Comparison of ENCODE assay signal across 8 mouse cellular contexts in genomic region chr5:105415198-105415791, GRCm38 (mm10). TPM values are rescaled to one million over a fixed set of nuclear protein-coding genes. Genes with fewer than 3 reads are reported as not detected.
DNase-seq lines count a peak whose midpoint lies in the region; ATAC-seq and TF ChIP-seq lines count a peak whose summit lies in the region.

Lrrc8b (plus strand) TSS chr5:105415775.

- peak; percentile 81 for ATAC-seq in erythroblast, adult 5-6 weeks (replicated peaks; ENCODE audit: low FRiP score, poor library complexity, severe bottlenecking)
- ATAC-seq in kidney, embryonic 15.5 days (replicated peaks; ENCODE audit: low FRiP score): peak; percentile 97
- ATAC-seq in limb, embryonic 15.5 days (ENCODE audit: insufficient number of reproducible peaks, low FRiP score, low TSS enrichment, low read depth): peak; percentile 85
- ATAC-seq in midbrain, postnatal 0 days (ENCODE audit: low FRiP score): peak; percentile 95

- peaks cover 21% of the 10 kb centered on the region; the same call in 1 of the 2 replicates for H3K4me1 ChIP-seq in heart, embryonic 10.5 days
- peaks cover 15% of the 10 kb centered on the region for H3K4me1 ChIP-seq in kidney, embryonic 15.5 days
- H3K4me1 ChIP-seq in limb, embryonic 15.5 days: peaks cover 12% of the 10 kb centered on the region
- peaks cover 2% of the 10 kb centered on the region; the same call in 1 of the 2 replicates for H3K4me1 ChIP-seq in midbrain, postnatal 0 days (ENCODE audit: insufficient read depth, low read length)

- 2% methylated on average over 61 of the region's 63 CpGs for WGBS in heart, embryonic 10.5 days
- under 1% methylated on average over 52 of the region's 63 CpGs for WGBS in kidney, embryonic 15.5 days
- 0% methylated on average over 59 of the region's 63 CpGs for WGBS in limb, embryonic 15.5 days
- WGBS in midbrain, postnatal 0 days: under 1% methylated on average over 29 of the region's 63 CpGs

- no peaks in the 10 kb centered on the region for H3K9me3 ChIP-seq in heart, embryonic 10.5 days
- no peaks in the 10 kb centered on the region for H3K9me3 ChIP-seq in kidney, embryonic 15.5 days (replicated peaks)
- H3K9me3 ChIP-seq in limb, embryonic 15.5 days: no peaks in the 10 kb centered on the region
- H3K9me3 ChIP-seq in midbrain, postnatal 0 days (ENCODE audit: low read length): peaks cover 9% of the 10 kb centered on the region

- TF ChIP-seq CTCF in midbrain, postnatal 0 days (IDR thresholded peaks at IDR 0.05): no peak

- peak within 1 kb of the TSS; percentile 95 for H3K9ac ChIP-seq in kidney, embryonic 15.5 days
- peak within 1 kb of the TSS; percentile 83 for H3K9ac ChIP-seq in limb, embryonic 15.5 days
- H3K9ac ChIP-seq in midbrain, postnatal 0 days (replicated peaks; ENCODE audit: low read length, poor library complexity, severe bottlenecking): peak within 1 kb of the TSS; percentile 95

- DNase-seq in B cell, adult 2 months: peak; percentile 83 to 85
- peak; percentile 95 for DNase-seq in brain, adult 2 months (ENCODE audit: low read depth, low spot score)
- DNase-seq in heart, embryonic 10.5 days (ENCODE audit: low spot score): peak; percentile 88
- peak; percentile 91 for DNase-seq in midbrain, postnatal 0 days (ENCODE audit: low spot score)
- peak; percentile 75 to 80 for DNase-seq in spleen, postnatal 10 days (ENCODE audit: low spot score in 2 of 2)

- no peaks in the 10 kb centered on the region for H3K27me3 ChIP-seq in heart, embryonic 10.5 days (ENCODE audit: insufficient read depth, poor library complexity, severe bottlenecking)
- no peaks in the 10 kb centered on the region for H3K27me3 ChIP-seq in kidney, embryonic 15.5 days
- no peaks in the 10 kb centered on the region for H3K27me3 ChIP-seq in limb, embryonic 15.5 days
- H3K27me3 ChIP-seq in midbrain, postnatal 0 days (ENCODE audit: insufficient read depth, low read length): no peaks in the 10 kb centered on the region

- H3K36me3 ChIP-seq in heart, embryonic 10.5 days: no peaks in the 10 kb centered on the region
- no peaks in the 10 kb centered on the region for H3K36me3 ChIP-seq in kidney, embryonic 15.5 days
- no peaks in the 10 kb centered on the region for H3K36me3 ChIP-seq in limb, embryonic 15.5 days
- no peaks in the 10 kb centered on the region for H3K36me3 ChIP-seq in midbrain, postnatal 0 days (ENCODE audit: insufficient read depth, low read length)

- H3K4me2 ChIP-seq in kidney, embryonic 15.5 days: peak within 1 kb of the TSS; percentile 97
- H3K4me2 ChIP-seq in limb, embryonic 15.5 days: peak within 1 kb of the TSS; percentile 99
- peak within 1 kb of the TSS; percentile 97 for H3K4me2 ChIP-seq in midbrain, postnatal 0 days (ENCODE audit: low read depth, low read length, poor library complexity, severe bottlenecking)

- peak within 1 kb of the TSS; percentile 97 for H3K27ac ChIP-seq in heart, embryonic 10.5 days
- H3K27ac ChIP-seq in kidney, embryonic 15.5 days: peak within 1 kb of the TSS; percentile 91
- peak within 1 kb of the TSS; percentile 80 for H3K27ac ChIP-seq in limb, embryonic 15.5 days
- H3K27ac ChIP-seq in midbrain, postnatal 0 days (ENCODE audit: low read depth, low read length): peak within 1 kb of the TSS; percentile 92

- peak within 1 kb of the TSS; percentile 96 for H3K4me3 ChIP-seq in heart, embryonic 10.5 days
- peak within 1 kb of the TSS; percentile 89 for H3K4me3 ChIP-seq in kidney, embryonic 15.5 days (replicated peaks)
- peak within 1 kb of the TSS; percentile 78 for H3K4me3 ChIP-seq in limb, embryonic 15.5 days
- H3K4me3 ChIP-seq in midbrain, postnatal 0 days (ENCODE audit: low read depth, low read length): peak within 1 kb of the TSS; percentile 92

RNA-seq across cellular contexts. Expression of gene Lrrc8b, which starts in this region (rescaled TPM):
- 1.7 and 4.0 TPM in 2 replicates for total RNA-seq in erythroblast, adult 5-6 weeks (2015; ENCODE audit: low replicate concordance)
- 1.2 and 2.0 TPM in 2 replicates for total RNA-seq in erythroblast, adult 5-6 weeks (2017; ENCODE audit: low replicate concordance)
- polyA plus RNA-seq in heart, embryonic 10.5 days (2016; fragmentation: Nextera tagmentation; extraction: Ambion mirVana): 5.5 and 6.0 TPM in 2 replicates
- polyA plus RNA-seq in kidney, embryonic 15.5 days (2015; fragmentation: Nextera tagmentation; extraction: Ambion mirVana): 6.1 and 7.3 TPM in 2 replicates
- 3.8 and 4.1 TPM in 2 replicates for polyA plus RNA-seq in limb, embryonic 15.5 days (2015; fragmentation: Nextera tagmentation; extraction: Ambion mirVana)
- 63.4 and 63.5 TPM in 2 replicates for total RNA-seq in midbrain, postnatal 0 days (2014; rRNA removed)
- 17.6 and 18.5 TPM in 2 replicates for polyA plus RNA-seq in midbrain, postnatal 0 days (2015; fragmentation: Nextera tagmentation; extraction: Ambion mirVana)

Comparison
In these comparisons a context has a peak if more than half of its experiments do, and no peak if none do; other contexts are left out.
1. Peak in every context shown above with its lines: DNase-seq, ATAC-seq, H3K4me3 ChIP-seq and H3K27ac ChIP-seq.
2. RNA of gene Lrrc8b (total RNA-seq): 63.4 to 63.5 TPM in midbrain, postnatal 0 days; 1.2 to 4.0 TPM in erythroblast, adult 5-6 weeks; every median in the first group is over 10 times any median in the second.